Mouse (Mus musculus) lung, adult 2 months (tissue): ENCODE data around the gene Fli1. TPM values are rescaled to one million over a fixed set of nuclear protein-coding genes. Genes with fewer than 3 reads are reported as not detected.

Source experiments
- DNase-seq: peaks from one replicate; pipeline ENCODE4 v3.0.0; 2022
- H3K4me1 ChIP-seq: fragments of 200-500 bp; 2 replicates; pipeline ENCODE4 v1.6.1; 2011; ENCODE audit warnings: low read length; ENCODE audit not compliant: control insufficient read depth, insufficient read depth
- H3K4me3 ChIP-seq: fragments of 200-500 bp; replicated peaks from 2 replicates; pipeline ENCODE3; 2011; ENCODE audit warnings: low read depth, mild to moderate bottlenecking, control low read depth, low read length; ENCODE audit errors: extremely low read depth
- CTCF ChIP-seq: fragments of 200-500 bp; IDR thresholded peaks from 2 replicates; pipeline ENCODE4 v1.5.1; 2011; ENCODE audit warnings: mild to moderate bottlenecking, low read length, control low read depth; ENCODE audit not compliant: insufficient read depth
- POLR2A ChIP-seq: fragments of 200-500 bp; IDR thresholded peaks from 2 replicates; pipeline ENCODE4 v1.6.1; 2011; ENCODE audit warnings: low read depth, mild to moderate bottlenecking, control low read depth, low read length, borderline replicate concordance; ENCODE audit errors: extremely low read depth
- WGBS: fragments of 180-500 bp; shearing (Covaris S2); methylation state at CpG from one replicate; pipeline ENCODE4 v1.1.7; 2018; 5-methylcytosine and 5-hydroxymethylcytosine counted together
- polyA plus RNA-seq: library from polyadenylated mRNA; depleted of rRNA; stranded (reverse); fragments of >200 nt; gene quantifications from 2 replicates; pipeline ENCODE4 v1.2.3, GENCODE M21; 2012

Gene Fli1
- polyA plus RNA-seq, 1 experiment: 14.1 TPM

- Histone ChIP-seq H3K4me1 (peaks cover 20% of the 10 kb centered on the region), H3K4me3 (no peak overlapping the region)
- no peak for DNase-seq
- 78% methylated on average over 6 of the region's 6 CpGs for WGBS
- no peak for TF ChIP-seq CTCF
- no peak for TF ChIP-seq POLR2A
Measured at GRCm38 (mm10) chr9:32514406-32515058, 28.1 kb downstream of the Fli1 start.

- 56% methylated on average over 2 of the region's 2 CpGs for WGBS
- peaks cover 12% of the 10 kb centered on the region for H3K4me1 ChIP-seq
- no peak overlapping the region for H3K4me3 ChIP-seq
- DNase-seq: no peak
- TF ChIP-seq POLR2A (no peak), CTCF (no peak)
Measured at GRCm38 (mm10) chr9:32513471-32513870, 29.2 kb downstream of the Fli1 start.

GRCm38 (mm10) chr9:32510454-32511263, 32.0 kb downstream of the Fli1 start:
- TF ChIP-seq CTCF (no peak), POLR2A (no peak)
- 62% methylated on average over 7 of the region's 7 CpGs for WGBS
- no peak for DNase-seq
- no peak overlapping the region for H3K4me3 ChIP-seq
- H3K4me1 ChIP-seq: peaks cover 24% of the 10 kb centered on the region

- TF ChIP-seq CTCF (no peak), POLR2A (no peak)
- Histone ChIP-seq H3K4me1 (peaks cover 27% of the 10 kb centered on the region), H3K4me3 (no peak overlapping the region)
- 54% methylated on average over 7 of the region's 7 CpGs for WGBS
- DNase-seq: no peak
Measured at GRCm38 (mm10) chr9:32509706-32510156, 32.9 kb downstream of the Fli1 start.

- no peak for DNase-seq
- Histone ChIP-seq H3K4me1 (peaks cover 30% of the 10 kb centered on the region), H3K4me3 (no peak overlapping the region)
- TF ChIP-seq POLR2A (no peak), CTCF (no peak)
- 42% methylated on average over 2 of the region's 2 CpGs for WGBS
Measured at GRCm38 (mm10) chr9:32508648-32509047, 34.0 kb downstream of the Fli1 start.

DNA sequence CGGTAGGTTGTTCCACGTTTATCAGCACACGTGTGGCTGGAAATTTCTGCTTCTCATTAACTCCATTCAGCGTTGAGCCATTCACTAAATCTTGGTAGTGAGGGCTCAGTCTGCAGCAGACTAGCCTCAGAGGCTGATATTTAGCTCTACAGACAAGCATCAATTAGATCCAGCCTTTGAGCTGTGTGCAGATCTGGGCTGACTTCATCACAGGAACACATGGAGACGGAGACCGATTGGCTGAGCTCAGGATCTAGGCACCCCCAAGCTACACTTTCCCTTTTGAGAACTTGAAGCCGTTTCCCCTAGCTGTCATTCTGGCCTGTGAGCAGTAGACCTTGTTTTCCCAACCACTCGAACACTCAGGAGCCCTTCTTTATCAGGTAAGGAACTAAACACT, 34.5 kb downstream of the Fli1 start:
- DNase-seq: no peak

GRCm38 (mm10) chr9:32506866-32507861, 35.5 kb downstream of the Fli1 start:
- 54% methylated on average over 15 of the region's 15 CpGs for WGBS
- peaks cover 38% of the 10 kb centered on the region for H3K4me1 ChIP-seq
- no peak for DNase-seq
- H3K4me3 ChIP-seq: no peak overlapping the region
- TF ChIP-seq POLR2A (no peak), CTCF (no peak)

More for the DNA sequence above, 34.5 kb downstream of the Fli1 start:
- no peak for TF ChIP-seq POLR2A
- no peak for TF ChIP-seq CTCF
- H3K4me3 ChIP-seq: no peak overlapping the region
- peaks cover 35% of the 10 kb centered on the region for H3K4me1 ChIP-seq
- WGBS: 57% methylated on average over 8 of the region's 8 CpGs

GRCm38 (mm10) chr9:32506161-32506560, 36.5 kb downstream of the Fli1 start:
- Histone ChIP-seq H3K4me1 (peaks cover 40% of the 10 kb centered on the region), H3K4me3 (no peak overlapping the region)
- 34% methylated on average over 8 of the region's 8 CpGs for WGBS
- no peak for DNase-seq
- TF ChIP-seq CTCF: no peak
- TF ChIP-seq POLR2A: no peak
